Mouse (Mus musculus): ENCODE data around the gene B4galnt2. TPM values are rescaled to one million over a fixed set of nuclear protein-coding genes. Genes with fewer than 3 reads are reported as not detected.

B4galnt2 gene
- polyA plus RNA-seq (2014; fragmentation: Nextera tagmentation; extraction: Ambion mirVana) = not detected in 2 replicates

DNA sequence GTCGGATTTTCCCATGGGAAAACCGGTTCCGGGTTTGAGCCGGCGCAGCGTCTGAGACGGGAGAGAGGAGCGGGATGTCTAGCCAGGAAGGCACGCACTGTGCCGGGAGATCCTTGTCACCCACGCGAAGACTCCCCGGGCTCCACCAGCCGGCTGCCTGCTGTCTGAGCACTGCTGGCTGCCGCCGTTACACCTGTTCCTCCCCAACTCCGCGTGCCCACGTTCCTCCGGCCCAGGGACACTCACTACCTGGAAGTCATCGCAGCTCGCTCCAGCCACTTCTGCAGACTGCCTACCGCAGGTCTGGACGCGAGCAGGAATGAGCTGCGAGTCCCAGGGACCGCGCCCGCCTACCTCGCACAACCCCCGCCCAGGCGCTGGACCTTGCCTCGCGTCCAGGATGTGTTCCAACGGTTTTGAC lies at the start of gene B4galnt2:
Gene B4galnt2 (minus strand): TSS at position 321 of the 421 bp plus-strand sequence.
- no peaks in the 10 kb centered on the region for H3K9me3 ChIP-seq (ENCODE audit: control insufficient read depth, low read length)
- ATAC-seq (ENCODE audit: low FRiP score) = no peak
- H3K36me3 ChIP-seq (replicated peaks; ENCODE audit: control insufficient read depth, insufficient read depth) = no peaks in the 10 kb centered on the region
- no peak within 1 kb of the TSS for H3K27ac ChIP-seq
- peak within 1 kb of the TSS; percentile 9 for H3K4me3 ChIP-seq (replicated peaks; ENCODE audit: low read length)
- no peak for DNase-seq (ENCODE audit: low spot score)
- 0 out of 2 replicates have a peak within 1 kb of the TSS, but pooled peaks have one; percentile 6 for H3K9ac ChIP-seq
- H3K4me2 ChIP-seq (replicated peaks) = peak within 1 kb of the TSS; percentile 23
- peaks cover 5% of the 10 kb centered on the region for H3K4me1 ChIP-seq (replicated peaks; ENCODE audit: control insufficient read depth, insufficient read depth, low read length)
- 0% methylated on average over 33 of the region's 35 CpGs for WGBS
- peaks cover 88% of the 10 kb centered on the region for H3K27me3 ChIP-seq (ENCODE audit: control insufficient read depth, insufficient read depth, low read length)

DNA sequence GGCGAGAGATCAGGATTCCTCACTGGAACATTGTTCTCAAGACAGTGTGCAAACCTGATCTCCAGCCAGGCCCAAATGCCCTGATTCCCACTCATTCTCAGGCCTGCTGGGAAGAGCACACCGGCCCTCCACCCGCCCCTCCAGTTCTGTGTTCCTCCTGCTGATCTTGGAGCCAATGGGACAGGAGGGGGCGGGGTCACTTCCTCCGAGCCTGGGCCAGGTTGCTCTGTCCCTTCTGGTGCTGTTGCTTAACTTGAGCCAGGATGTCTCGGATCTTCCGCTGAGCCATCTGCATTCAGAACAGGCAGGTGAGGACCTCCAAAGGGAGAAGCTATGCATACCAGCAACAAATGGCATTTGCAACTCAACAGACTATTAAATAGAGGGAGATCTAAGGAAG lies 48.6 kb upstream of the B4galnt2 start:
- no peaks in the 10 kb centered on the region for H3K9me3 ChIP-seq (ENCODE audit: control insufficient read depth, low read length)
- WGBS = 81% methylated on average over 7 of the region's 7 CpGs
- no peak overlapping the region for H3K4me2 ChIP-seq (replicated peaks)
- DNase-seq (ENCODE audit: low spot score) (no peak), ATAC-seq (ENCODE audit: low FRiP score) (no peak)
- H3K4me3 ChIP-seq (replicated peaks; ENCODE audit: low read length) = no peak overlapping the region
- H3K36me3 ChIP-seq (replicated peaks; ENCODE audit: control insufficient read depth, insufficient read depth) = peaks cover 54% of the 10 kb centered on the region
- no peaks in the 10 kb centered on the region for H3K4me1 ChIP-seq (replicated peaks; ENCODE audit: control insufficient read depth, insufficient read depth, low read length)
- H3K9ac ChIP-seq = no peak overlapping the region
- H3K27me3 ChIP-seq (ENCODE audit: control insufficient read depth, insufficient read depth, low read length) = no peaks in the 10 kb centered on the region
- no peak overlapping the region for H3K27ac ChIP-seq

DNA sequence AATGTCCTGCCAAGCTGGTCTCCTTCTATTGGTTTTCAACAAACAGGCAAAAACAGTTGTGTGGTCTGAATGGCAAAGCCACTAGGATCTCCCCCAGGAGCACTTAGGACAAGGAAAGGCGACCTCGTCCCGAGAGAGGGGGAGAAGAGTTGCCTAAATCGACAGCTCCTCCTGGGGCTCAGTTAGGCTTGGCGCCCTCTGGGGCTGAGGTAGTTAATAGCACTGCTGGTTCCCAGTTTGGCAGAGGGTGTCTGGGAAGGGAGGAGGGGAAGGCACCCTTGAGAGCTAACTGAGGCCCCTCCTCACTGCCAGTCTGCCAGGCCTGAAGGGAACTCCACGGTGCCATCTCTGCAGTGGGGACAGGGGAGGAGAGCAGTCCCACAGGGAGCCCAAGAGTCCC lies 44.5 kb upstream of the B4galnt2 start:
- H3K4me2 ChIP-seq (replicated peaks) = no peak overlapping the region
- ATAC-seq (ENCODE audit: low FRiP score) (no peak), DNase-seq (ENCODE audit: low spot score) (no peak)
- H3K27me3 ChIP-seq (ENCODE audit: control insufficient read depth, insufficient read depth, low read length) = no peaks in the 10 kb centered on the region
- H3K4me1 ChIP-seq (replicated peaks; ENCODE audit: control insufficient read depth, insufficient read depth, low read length) = no peaks in the 10 kb centered on the region
- no peak overlapping the region for H3K4me3 ChIP-seq (replicated peaks; ENCODE audit: low read length)
- H3K9ac ChIP-seq = no peak overlapping the region
- H3K27ac ChIP-seq = no peak overlapping the region
- WGBS = 59% methylated on average over 6 of the region's 6 CpGs
- H3K9me3 ChIP-seq (ENCODE audit: control insufficient read depth, low read length) = no peaks in the 10 kb centered on the region
- H3K36me3 ChIP-seq (replicated peaks; ENCODE audit: control insufficient read depth, insufficient read depth) = peaks cover 18% of the 10 kb centered on the region; the same call in 1 of the 2 replicates

DNA sequence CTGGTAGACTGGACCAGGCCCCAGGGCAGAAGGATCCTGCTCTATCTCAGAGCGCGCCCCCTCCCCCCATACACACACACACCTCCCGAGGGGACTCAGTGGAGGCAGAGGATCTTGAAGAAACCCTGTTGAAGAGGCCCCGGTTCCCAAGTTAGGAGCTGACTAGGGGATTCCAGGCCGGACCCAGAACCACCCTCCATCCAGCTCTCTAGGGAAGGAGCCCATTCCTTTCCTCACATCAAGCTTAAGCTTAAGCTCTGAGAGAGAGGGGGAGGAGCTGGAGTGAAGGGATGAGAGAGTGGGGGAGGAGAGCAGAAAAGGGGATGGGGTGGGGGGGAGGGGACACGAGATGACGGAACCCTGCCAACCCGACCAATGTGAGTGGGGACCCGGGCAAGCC lies 43.6 kb upstream of the B4galnt2 start:
- WGBS = 65% methylated on average over 9 of the region's 9 CpGs
- ATAC-seq (ENCODE audit: low FRiP score) (no peak), DNase-seq (ENCODE audit: low spot score) (no peak)
- no peaks in the 10 kb centered on the region for H3K9me3 ChIP-seq (ENCODE audit: control insufficient read depth, low read length)
- no peak overlapping the region for H3K4me3 ChIP-seq (replicated peaks; ENCODE audit: low read length)
- no peak overlapping the region for H3K4me2 ChIP-seq (replicated peaks)
- H3K27me3 ChIP-seq (ENCODE audit: control insufficient read depth, insufficient read depth, low read length) = no peaks in the 10 kb centered on the region
- H3K9ac ChIP-seq = no peak overlapping the region
- no peaks in the 10 kb centered on the region for H3K4me1 ChIP-seq (replicated peaks; ENCODE audit: control insufficient read depth, insufficient read depth, low read length)
- H3K27ac ChIP-seq = no peak overlapping the region
- H3K36me3 ChIP-seq (replicated peaks; ENCODE audit: control insufficient read depth, insufficient read depth) = peaks cover 11% of the 10 kb centered on the region; the same call in 1 of the 2 replicates

DNA sequence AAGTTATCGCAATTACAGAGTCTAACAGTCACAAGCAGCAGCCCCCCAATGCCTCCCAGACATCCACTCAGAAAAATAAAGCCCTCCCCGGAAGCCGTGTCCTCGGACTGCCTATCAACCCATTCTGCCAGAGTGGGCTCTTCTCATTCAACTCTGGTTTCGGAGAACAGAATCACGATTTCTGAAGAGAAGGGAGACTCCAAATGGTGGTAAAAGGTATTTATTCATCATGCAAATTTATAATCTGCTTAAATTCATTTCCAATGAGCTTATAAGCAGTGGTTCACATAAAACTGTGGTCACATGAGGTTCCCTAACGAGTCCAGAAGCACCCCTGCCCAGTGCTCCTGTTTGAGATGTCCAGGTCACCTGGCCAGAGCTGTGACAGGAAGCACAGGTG lies 42.7 kb upstream of the B4galnt2 start:
- DNase-seq (ENCODE audit: low spot score) = no peak
- no peaks in the 10 kb centered on the region for H3K9me3 ChIP-seq (ENCODE audit: control insufficient read depth, low read length)
- no peak overlapping the region for H3K9ac ChIP-seq
- 61% methylated on average over 7 of the region's 7 CpGs for WGBS
- ATAC-seq (ENCODE audit: low FRiP score) = no peak
- 0 out of 2 replicates have a peak, but pooled peaks cover 4% of the 10 kb centered on the region for H3K36me3 ChIP-seq (replicated peaks; ENCODE audit: control insufficient read depth, insufficient read depth)
- no peak overlapping the region for H3K4me2 ChIP-seq (replicated peaks)
- H3K4me3 ChIP-seq (replicated peaks; ENCODE audit: low read length) = no peak overlapping the region
- no peaks in the 10 kb centered on the region for H3K4me1 ChIP-seq (replicated peaks; ENCODE audit: control insufficient read depth, insufficient read depth, low read length)
- no peak overlapping the region for H3K27ac ChIP-seq
- H3K27me3 ChIP-seq (ENCODE audit: control insufficient read depth, insufficient read depth, low read length) = no peaks in the 10 kb centered on the region

DNA sequence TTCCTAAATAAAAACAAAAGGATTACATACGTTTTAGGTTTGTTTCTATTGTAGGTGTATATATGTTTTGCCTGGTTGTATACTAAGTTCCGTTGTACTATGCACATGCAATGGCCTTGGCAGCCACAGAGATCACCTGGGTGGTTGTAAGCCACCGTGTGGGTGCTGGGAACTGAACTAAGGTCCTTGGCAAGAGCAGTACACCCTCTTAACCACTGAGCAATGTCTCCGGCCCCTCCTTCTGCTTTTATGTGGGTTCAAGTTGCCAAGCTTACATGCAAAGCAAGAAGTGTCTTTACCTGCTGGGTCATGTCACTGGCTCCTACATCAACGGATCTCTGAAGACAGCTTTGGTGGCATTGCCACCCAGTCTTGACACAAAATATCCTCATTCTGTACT lies 38.6 kb upstream of the B4galnt2 start:
- Histone ChIP-seq H3K4me2 (replicated peaks) (no peak overlapping the region), H3K9ac (no peak overlapping the region), H3K27ac (no peak overlapping the region), H3K36me3 (replicated peaks; ENCODE audit: control insufficient read depth, insufficient read depth) (no peaks in the 10 kb centered on the region), H3K4me1 (replicated peaks; ENCODE audit: control insufficient read depth, insufficient read depth, low read length) (no peaks in the 10 kb centered on the region), H3K9me3 (ENCODE audit: control insufficient read depth, low read length) (no peaks in the 10 kb centered on the region), H3K27me3 (ENCODE audit: control insufficient read depth, insufficient read depth, low read length) (no peaks in the 10 kb centered on the region), H3K4me3 (replicated peaks; ENCODE audit: low read length) (no peak overlapping the region)
- WGBS = 90% methylated on average over 5 of the region's 5 CpGs
- ATAC-seq (ENCODE audit: low FRiP score) = no peak
- no peak for DNase-seq (ENCODE audit: low spot score)

DNA sequence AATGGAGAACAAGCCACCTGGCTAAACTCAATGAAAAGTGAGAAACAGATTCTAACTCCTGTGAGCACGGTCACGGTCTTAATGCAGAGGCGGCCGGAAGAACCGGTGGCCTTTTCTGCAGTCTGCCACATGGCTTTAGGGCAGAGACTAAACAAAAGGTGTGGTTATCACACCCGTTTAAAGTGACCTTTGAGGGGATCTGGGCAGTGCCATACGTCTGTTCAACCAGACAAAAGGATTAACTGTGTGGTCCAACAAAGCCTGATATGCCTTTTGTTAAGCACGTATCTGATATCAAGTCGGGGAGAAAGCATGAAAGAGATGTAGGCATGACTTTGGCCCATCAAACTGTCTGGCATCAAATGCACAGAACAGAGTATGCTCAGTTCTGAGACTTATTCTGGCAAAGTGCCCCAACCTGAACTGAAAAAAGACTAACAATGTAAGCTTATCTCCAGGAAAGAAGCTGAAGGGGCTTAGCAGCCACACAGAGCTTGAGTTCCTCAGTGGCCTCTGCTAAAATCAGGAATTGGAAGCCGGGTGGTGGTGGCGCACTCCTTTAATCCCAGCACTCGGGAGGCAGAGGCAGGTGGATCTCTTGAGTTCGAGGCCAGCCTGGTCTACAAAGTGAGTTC lies 31.3 kb upstream of the B4galnt2 start:
- H3K9me3 ChIP-seq (ENCODE audit: control insufficient read depth, low read length) = no peaks in the 10 kb centered on the region
- no peaks in the 10 kb centered on the region for H3K27me3 ChIP-seq (ENCODE audit: control insufficient read depth, insufficient read depth, low read length)
- no peak overlapping the region for H3K27ac ChIP-seq
- no peak overlapping the region for H3K9ac ChIP-seq
- no peak overlapping the region for H3K4me3 ChIP-seq (replicated peaks; ENCODE audit: low read length)
- DNase-seq (ENCODE audit: low spot score) = no peak
- no peaks in the 10 kb centered on the region for H3K36me3 ChIP-seq (replicated peaks; ENCODE audit: control insufficient read depth, insufficient read depth)
- ATAC-seq (ENCODE audit: low FRiP score) = no peak
- no peak overlapping the region for H3K4me2 ChIP-seq (replicated peaks)
- no peaks in the 10 kb centered on the region for H3K4me1 ChIP-seq (replicated peaks; ENCODE audit: control insufficient read depth, insufficient read depth, low read length)
- WGBS = 61% methylated on average over 13 of the region's 13 CpGs

DNA sequence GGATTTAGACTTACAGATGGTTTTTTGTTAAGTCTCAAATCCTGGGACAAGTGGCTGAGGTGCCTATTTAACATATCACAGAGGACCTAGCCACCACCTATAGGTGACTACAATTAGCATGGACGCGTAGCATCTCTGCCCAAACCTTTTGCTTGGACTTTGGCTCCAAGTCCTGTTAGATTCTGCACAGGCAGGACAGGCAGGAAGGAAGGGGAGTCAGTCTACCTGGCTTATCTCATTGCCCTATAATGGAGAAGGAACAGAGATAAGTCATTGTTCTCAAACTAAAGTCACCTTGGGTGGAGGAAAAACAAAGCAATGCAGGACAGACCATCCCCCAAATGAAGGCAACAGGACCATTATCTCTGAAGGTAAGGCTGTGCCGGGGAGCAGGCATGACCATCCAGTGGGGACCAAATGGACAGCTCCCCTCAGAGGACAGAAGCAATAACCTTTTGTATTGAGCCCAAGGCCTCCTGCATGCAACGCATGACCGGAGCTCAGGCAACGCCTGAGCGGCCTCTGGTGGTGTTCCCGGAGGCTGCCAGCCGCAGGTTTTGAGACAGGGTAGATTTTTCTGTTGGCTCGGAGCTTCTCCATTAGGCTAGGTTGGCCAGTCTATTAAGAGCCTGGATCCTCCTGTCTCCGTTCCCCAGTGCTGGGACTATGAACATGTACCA lies 25.3 kb upstream of the B4galnt2 start:
- 43% methylated on average over 11 of the region's 11 CpGs for WGBS

DNA sequence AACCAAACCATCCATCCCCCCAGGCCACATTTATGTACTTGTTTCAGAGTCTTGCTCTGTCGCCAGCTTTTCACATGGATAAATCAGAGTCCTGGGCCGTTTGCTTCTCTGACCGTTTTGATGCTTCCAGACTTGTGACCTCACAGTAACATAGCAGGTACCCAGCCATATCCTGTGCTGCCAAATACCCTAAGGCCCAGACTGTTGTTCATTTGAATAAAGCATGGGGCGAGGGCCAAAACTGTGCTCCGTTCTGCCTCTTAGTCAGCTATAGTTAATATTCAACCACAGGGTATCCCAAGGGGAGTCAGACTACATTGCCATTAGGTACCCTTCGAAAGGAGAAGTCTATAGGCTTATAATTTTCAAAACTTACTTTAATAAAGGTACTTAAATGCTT lies 21.7 kb upstream of the B4galnt2 start:
- no peak overlapping the region for H3K27ac ChIP-seq
- H3K4me2 ChIP-seq (replicated peaks) = no peak overlapping the region
- H3K9me3 ChIP-seq (ENCODE audit: control insufficient read depth, low read length) = no peaks in the 10 kb centered on the region
- H3K27me3 ChIP-seq (ENCODE audit: control insufficient read depth, insufficient read depth, low read length) = no peaks in the 10 kb centered on the region
- no peaks in the 10 kb centered on the region for H3K4me1 ChIP-seq (replicated peaks; ENCODE audit: control insufficient read depth, insufficient read depth, low read length)
- no peak overlapping the region for H3K9ac ChIP-seq
- 80% methylated on average over 6 of the region's 6 CpGs for WGBS
- no peak overlapping the region for H3K4me3 ChIP-seq (replicated peaks; ENCODE audit: low read length)
- no peaks in the 10 kb centered on the region for H3K36me3 ChIP-seq (replicated peaks; ENCODE audit: control insufficient read depth, insufficient read depth)
- DNase-seq (ENCODE audit: low spot score) = no peak
- ATAC-seq (ENCODE audit: low FRiP score) = no peak

More for the DNA sequence above, 25.3 kb upstream of the B4galnt2 start:
- H3K4me1 ChIP-seq (replicated peaks; ENCODE audit: control insufficient read depth, insufficient read depth, low read length) = no peaks in the 10 kb centered on the region
- no peak overlapping the region for H3K4me3 ChIP-seq (replicated peaks; ENCODE audit: low read length)
- H3K4me2 ChIP-seq (replicated peaks) = no peak overlapping the region
- no peak overlapping the region for H3K27ac ChIP-seq
- H3K9me3 ChIP-seq (ENCODE audit: control insufficient read depth, low read length) = no peaks in the 10 kb centered on the region
- ATAC-seq (ENCODE audit: low FRiP score) = no peak
- no peak overlapping the region for H3K9ac ChIP-seq
- H3K36me3 ChIP-seq (replicated peaks; ENCODE audit: control insufficient read depth, insufficient read depth) = no peaks in the 10 kb centered on the region
- H3K27me3 ChIP-seq (ENCODE audit: control insufficient read depth, insufficient read depth, low read length) = no peaks in the 10 kb centered on the region
- no peak for DNase-seq (ENCODE audit: low spot score)
